Mouse (Mus musculus) left cerebral cortex, adult 11 months (tissue): Measurements from ENCODE around the gene Pfkl.
"Not testable (repeated sequence)": the region's sequence is repeated elsewhere in the genome, so short reads cannot be mapped to it uniquely, and the experiment has no call there.

Experiments used
- DNase-seq: peaks from one replicate; pipeline ENCODE4 v3.0.0; 2022; ENCODE audit warnings: low spot score

The Pfkl gene

GRCm38 (mm10) chr10:78011116-78011515 is 1.2 kb upstream of the Pfkl start:
- not testable (repeated sequence) for DNase-seq

DNA sequence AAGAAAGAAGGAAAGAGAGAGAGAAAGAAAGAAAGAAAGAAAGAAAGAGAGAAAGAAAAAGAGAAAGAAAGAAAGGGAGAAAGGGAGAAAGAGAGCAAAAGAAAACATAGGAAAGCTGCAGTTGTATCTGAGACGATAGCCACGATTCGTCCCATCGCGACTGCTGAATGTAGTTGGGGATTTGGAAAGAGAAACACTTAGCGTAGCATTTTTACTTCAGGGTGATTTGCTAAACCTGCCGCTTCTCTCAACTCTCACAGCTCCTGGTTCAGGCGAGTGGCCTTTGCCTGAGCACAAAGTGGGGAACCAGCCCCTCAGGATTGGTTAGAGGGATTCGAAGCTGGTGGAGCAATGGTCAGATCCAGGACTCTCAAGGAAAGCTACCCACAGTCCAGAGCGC is 452 bp upstream of the Pfkl start:
- DNase-seq, result no peak

DNA sequence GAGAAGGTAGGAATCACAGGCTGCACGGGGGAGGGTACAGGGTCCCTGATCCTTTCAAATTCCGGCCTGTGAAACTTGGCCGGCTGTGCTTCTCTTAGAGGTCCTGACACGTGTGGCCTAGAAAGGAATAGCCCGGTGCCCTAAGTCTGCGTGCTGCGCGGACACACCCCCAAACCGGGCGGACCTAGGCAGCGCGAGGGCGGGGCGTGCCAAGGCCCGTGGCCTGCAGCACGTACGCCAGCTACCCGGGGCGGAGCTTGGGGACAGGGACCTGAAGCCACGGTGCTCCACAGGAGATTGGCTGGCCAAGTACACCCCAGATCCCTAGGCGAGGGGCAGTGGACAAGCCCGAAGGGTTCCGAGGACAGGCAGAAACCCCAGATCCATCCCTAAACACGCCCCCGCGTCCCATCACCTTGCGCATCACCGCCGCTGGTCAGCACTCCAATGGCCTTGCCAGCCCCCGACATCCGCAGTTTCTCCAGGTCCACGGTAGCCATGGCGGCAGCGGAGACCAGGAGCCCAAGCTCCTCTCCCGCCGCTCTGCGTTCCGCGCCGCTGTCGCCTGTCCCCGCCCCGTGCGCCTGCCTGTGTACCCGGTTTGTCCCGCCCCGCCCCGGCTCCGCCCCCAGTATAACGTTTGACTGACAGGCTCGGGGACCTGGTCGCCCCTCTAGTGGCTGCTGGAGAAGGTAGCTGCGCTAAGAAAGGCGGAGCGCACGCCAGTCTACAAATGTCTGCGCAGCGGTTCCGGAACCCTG is 519 bp downstream of the Pfkl start:
- DNase-seq, result peak; percentile 89

GRCm38 (mm10) chr10:78008169-78008568 is 1.7 kb downstream of the Pfkl start:
- no peak for DNase-seq

DNA sequence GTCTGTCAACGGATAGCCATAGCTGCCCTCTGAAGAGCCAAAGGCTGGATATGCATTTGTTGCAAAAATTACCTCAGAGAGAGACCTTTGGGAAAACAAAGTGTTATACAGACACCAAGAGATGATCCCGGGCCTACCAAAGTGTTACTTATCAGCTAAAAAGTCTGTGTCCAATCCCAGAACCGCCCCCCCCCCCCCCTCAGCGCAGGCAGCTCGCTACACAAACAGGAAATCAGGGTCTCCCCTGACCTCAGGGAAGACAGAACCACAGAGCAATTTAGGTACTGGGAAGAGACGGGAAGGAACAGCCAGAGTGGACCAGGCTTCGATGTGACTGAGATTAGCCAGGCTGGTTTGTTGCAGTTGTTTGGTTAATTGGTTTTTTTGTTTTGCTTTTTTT is 2.7 kb downstream of the Pfkl start:
- no peak for DNase-seq

DNA sequence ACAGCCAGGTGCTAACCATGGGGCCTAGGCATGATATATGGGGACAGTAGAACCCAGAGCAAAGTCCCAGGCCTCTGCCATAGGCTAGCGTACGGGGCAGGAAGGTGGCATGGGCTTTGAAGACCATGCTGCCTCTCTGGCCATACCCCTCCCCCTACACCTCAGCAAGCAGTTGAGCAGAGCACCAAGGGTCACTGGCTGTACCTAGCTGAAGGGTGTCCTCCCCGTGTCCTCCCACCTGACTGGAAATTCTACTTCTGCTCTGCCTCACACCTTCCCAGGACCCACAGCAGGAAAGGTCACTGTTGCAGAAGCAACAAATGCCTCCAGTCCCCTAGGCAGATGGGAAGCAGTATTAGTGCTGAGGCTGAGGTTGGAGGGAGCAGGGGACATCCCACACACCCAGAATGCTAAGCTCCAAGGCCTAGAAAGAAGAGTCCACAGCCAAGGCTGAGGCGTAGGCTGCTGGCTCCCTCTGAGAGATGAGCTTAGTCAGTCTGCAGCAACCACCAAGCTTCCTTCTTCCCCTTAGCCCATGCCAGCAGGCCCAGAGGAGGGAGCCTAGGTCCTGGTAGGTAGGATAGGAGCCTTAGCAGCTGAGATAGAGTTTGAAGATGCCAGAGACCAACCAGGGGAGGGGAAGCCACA is 4.0 kb downstream of the Pfkl start:
- DNase-seq, result no peak

DNA sequence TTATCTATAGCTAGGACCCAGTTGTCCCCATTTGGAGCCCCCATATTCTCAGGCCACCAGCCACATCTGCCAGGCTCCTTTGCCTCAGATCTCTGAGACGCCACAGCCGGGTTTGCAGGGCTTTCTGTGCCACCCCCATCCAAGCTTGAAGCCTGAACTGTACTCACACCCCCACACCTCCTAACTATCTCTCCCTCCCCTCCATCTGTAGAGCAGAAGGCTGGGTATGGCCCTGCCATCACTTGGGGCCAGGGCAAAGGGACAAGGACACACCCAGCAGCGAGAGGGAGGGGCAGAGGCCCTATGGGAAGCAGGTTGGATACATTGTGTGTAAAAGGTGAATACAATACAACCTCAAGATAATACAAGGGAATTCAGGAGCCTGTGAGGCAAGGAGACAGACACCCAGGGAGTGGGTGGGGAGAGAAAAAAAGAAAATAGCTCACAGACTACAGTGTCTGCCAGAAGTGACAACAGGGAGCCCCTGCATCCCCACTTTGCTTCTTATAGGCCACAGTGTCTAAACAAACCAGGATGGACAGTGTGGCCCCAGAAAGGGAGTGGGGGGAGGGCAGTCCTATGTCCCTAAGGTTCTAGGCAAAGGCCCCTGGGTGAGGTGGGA is 5.3 kb downstream of the Pfkl start:
- DNase-seq, result no peak

DNA sequence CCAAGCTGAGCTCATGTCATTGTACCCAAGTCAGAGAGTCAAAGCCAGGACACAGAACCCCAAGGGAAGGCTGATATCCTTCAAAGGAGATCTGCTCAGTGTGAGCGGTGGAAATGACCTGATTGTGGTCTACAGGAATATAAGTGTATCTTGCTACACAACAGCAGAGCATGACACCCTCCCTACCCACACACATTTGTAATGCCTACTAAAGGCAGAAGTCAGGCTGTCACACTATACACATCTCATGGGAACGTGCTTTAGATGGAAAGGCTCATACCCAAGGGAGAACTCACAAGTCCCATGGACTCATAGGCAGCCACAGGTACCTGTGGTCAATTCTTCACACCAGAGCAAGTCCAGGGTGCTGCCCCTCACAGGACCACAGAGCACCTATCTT is 7.6 kb downstream of the Pfkl start:
- no peak for DNase-seq

GRCm38 (mm10) chr10:78001796-78002195 is 8.1 kb downstream of the Pfkl start:
- peak; percentile 85 for DNase-seq

DNA sequence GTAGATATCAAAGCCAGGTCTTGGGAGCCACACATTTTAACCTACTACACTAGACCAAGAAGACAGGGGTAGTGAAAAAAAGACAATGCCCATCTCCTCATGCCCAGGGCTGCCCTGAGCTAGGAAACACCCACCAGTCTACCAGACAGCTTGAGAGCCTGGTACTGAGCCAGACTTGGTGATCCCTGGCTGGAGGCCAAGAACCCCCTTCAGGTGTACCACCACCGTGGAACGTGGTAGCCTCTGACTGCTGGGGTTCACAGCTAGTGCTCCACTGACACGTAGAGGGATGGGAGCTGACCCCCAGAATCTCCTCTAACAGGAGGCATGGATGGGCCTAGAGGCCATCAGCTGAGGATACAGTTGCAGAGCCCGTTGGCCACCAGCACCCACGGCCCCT is 9.7 kb downstream of the Pfkl start:
- no peak for DNase-seq

- DNase-seq, result no peak
Measured at GRCm38 (mm10) chr10:77995639-77996038, 14.2 kb downstream of the Pfkl start.

DNA sequence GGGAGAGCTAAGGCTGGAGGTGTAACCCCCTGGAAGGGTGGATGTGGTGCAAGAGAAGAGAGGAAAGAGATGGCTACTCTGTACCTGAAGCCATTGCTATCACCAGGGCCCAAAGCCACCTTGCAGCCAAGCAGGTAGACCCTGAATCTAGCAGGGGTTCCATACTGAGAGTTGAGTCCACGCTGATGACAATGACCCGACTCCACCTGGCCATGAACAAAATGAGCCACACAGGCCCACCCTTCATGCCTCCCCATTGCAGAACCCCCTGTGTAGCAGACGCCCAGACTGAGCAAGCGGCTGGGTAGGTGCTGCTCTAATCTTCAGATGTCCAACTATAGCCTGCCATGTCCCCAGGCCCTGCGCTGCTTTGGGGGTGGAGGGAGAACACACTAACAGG is 24.1 kb downstream of the Pfkl start:
- DNase-seq, result no peak

GRCm38 (mm10) chr10:77984660-77985059 is 25.2 kb downstream of the Pfkl start:
- peak; percentile 66 for DNase-seq

GRCm38 (mm10) chr10:77978351-77979350 is 31.2 kb downstream of the Pfkl start, which contains the start of gene 1810043G02Rik:
TSS of gene 1810043G02Rik (plus strand) at chr10:77978524.
- peak; percentile 97 for DNase-seq

- no peak for DNase-seq
Measured at GRCm38 (mm10) chr10:77976458-77977150, 33.3 kb downstream of the Pfkl start.

GRCm38 (mm10) chr10:77975653-77976052 is 34.2 kb downstream of the Pfkl start:
- no peak for DNase-seq

GRCm38 (mm10) chr10:77974811-77975210 is 35.1 kb downstream of the Pfkl start:
- DNase-seq, result no peak

DNA sequence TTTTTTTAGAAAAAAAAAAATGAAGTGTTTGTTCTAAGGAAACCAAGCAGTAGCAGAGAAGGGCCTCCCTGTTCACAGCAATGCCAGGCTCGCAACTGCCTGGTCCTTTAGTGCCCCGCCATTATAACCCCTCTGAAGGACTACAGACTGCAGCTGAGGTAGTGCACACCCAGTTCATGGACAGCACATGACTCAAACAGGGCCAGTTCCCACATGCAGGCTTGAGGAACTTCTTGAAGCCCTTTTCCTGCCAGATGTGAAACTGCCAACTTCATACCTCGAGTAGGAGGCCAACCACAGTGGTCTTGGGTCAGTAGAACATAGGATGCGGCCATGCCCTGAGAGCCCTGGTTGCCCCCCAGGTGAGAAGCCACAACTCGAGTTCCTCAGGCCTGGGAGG is 35.6 kb downstream of the Pfkl start:
- no peak for DNase-seq

DNA sequence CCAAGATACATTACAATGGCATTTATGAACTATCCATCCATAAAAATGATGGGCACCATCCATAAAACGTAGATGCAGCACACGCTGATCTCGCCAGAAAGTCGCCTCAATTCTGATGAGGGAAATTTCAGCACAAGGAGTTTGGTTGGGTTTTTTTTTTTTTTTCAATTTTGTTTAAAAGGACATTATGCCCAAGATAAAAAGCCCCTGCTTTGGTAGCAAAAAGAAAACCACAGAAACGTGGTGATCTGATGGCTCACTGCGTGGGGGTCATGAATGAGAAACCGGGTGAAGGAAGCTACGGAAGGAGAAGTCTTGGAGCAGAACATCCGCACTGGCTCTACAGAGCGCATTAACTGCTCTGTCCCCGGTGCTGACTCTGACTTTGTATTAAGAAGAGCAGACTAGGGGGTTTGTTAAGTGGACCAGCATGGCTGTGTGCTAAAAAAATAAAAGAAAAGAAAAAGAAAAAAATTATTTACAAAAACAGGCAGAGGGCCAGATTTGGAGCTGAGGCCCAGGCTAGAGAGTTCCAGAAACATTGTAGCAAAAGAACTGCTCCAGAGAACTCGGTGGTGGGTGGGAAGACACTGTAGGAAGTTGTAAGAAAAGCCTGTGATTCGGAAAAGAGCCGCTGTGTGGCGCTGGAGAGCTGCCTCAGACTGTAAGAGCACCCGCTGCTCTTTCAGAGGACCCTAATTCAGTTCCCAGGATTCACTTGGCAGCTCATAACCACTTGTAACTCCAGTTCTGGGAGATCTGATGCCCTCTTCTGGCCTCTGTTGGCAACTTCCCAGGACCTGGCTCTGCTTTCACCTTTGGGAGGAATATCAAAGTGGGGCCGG is 38.0 kb downstream of the Pfkl start:
- DNase-seq, result no peak

DNA sequence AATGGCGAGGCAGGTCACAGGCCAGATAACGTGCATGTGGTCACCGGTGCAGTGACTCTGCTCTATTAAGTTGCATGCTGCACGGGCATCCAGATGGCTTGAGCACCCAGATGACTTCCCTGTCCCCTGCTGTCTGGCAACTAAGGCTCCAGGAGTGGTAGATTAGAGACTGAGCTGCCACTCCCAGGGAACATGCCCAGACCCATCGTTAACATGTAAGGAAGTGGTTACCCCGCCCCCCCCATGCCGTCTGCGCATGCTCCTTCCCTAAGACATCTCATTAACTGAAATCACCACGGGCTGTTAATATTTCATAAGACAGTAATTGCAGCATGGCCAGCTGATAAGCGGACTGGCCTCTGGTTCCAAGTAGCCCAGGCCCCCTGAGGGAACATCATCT is 38.7 kb downstream of the Pfkl start:
- no peak for DNase-seq
